9 mouse cellular contexts compared by ENCODE assay signal in the genomic region with DNA sequence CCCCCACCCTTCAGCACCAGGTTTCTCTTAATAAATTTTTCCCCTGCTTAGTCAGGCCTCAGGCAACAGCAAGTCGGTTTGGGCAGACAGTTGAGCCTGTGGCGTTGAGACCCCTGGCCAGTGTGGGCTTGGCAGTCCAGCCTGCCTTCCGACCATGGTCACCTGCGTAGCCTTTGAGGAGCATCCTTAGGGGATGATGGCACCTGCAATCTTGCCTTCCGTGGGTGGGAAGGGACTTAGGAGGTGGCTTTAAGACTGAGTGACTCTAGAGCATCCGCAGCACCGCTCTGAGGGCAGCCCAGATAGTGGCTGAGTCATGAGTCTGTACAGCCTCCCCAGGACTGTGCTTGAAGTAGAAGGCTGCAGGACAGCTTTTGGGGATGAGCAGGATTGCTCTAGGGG. TPM values are rescaled to one million over a fixed set of nuclear protein-coding genes. Genes with fewer than 3 reads are reported as not detected.
DNase-seq lines count a peak whose midpoint lies in the region; ATAC-seq and TF ChIP-seq lines count a peak whose summit lies in the region.
"Had no signal": no experiment of that assay in that cellular context is flagged by ENCODE, and none has a peak within 500 bp of the region (broad histone marks: within the 10 kb centered on the region; RNA-seq: fewer than 3 reads in every experiment).

No protein-coding gene starts in this region.

- 21% methylated on average over 7 of the region's 7 CpGs for WGBS in kidney, adult 2 months
- 11% methylated on average over 7 of the region's 7 CpGs for WGBS in embryonic facial prominence, embryonic 11.5 days
- 17% methylated on average over 7 of the region's 7 CpGs for WGBS in intestine, postnatal 0 days

- 0 out of 2 replicates have a peak, but pooled peaks cover 4% of the 10 kb centered on the region for H3K4me1 ChIP-seq in kidney, adult 2 months (ENCODE audit: control insufficient read depth, insufficient read depth, low read length)
- no peaks in the 10 kb centered on the region for H3K4me1 ChIP-seq in embryonic facial prominence, embryonic 11.5 days (ENCODE audit: control insufficient read depth, insufficient read depth, low read length)
- 0 out of 2 replicates have a peak, but pooled peaks cover 6% of the 10 kb centered on the region for H3K4me1 ChIP-seq in intestine, postnatal 0 days (replicated peaks; ENCODE audit: control insufficient read depth, insufficient read depth, low read length)

- DNase-seq in kidney, adult 2 months, result no peak
- no peak for DNase-seq in kidney, adult 9 months
- DNase-seq in ES-CJ7 (ENCODE audit: low read depth, low spot score), result peak; percentile 14
- no peak for DNase-seq in embryonic facial prominence, embryonic 11.5 days (ENCODE audit: low spot score)
- no peak for DNase-seq in gastrocnemius, adult 8-10 months (ENCODE audit: low spot score in 2 of 2)
- no peak for DNase-seq in frontal cortex, postnatal 14 days (ENCODE audit: low spot score in 2 of 2)

- no peak for TF ChIP-seq POLR2A in kidney, adult 2 months (IDR thresholded peaks at IDR 0.05; ENCODE audit: low read depth, low read length)

- no peaks in the 10 kb centered on the region for H3K27me3 ChIP-seq in kidney, adult 2 months (replicated peaks; ENCODE audit: control insufficient read depth, insufficient read depth, low read length)
- H3K27me3 ChIP-seq in embryonic facial prominence, embryonic 11.5 days (ENCODE audit: control insufficient read depth, insufficient read depth, low read length), result no peaks in the 10 kb centered on the region
- peaks cover 15% of the 10 kb centered on the region for H3K27me3 ChIP-seq in intestine, postnatal 0 days (replicated peaks; ENCODE audit: control insufficient read depth, insufficient read depth, low read length)

- no peak overlapping the region for H3K27ac ChIP-seq in kidney, adult 2 months (ENCODE audit: insufficient read depth, low read depth, low read length)
- H3K27ac ChIP-seq in embryonic facial prominence, embryonic 11.5 days (replicated peaks; ENCODE audit: low read depth, low read length), result no peak overlapping the region
- no peak overlapping the region for H3K27ac ChIP-seq in intestine, postnatal 0 days (ENCODE audit: low read depth, low read length)

- no peaks in the 10 kb centered on the region for H3K36me3 ChIP-seq in kidney, adult 2 months (ENCODE audit: control insufficient read depth, insufficient read depth, low read length)
- H3K36me3 ChIP-seq in embryonic facial prominence, embryonic 11.5 days (replicated peaks; ENCODE audit: control insufficient read depth, insufficient read depth, low read depth, low read length), result no peaks in the 10 kb centered on the region; the same call in 1 of the 2 replicates
- H3K36me3 ChIP-seq in intestine, postnatal 0 days (ENCODE audit: control insufficient read depth, insufficient read depth), result no peaks in the 10 kb centered on the region

- TF ChIP-seq CTCF in kidney, adult 2 months (conservative IDR thresholded peaks at IDR 0.05; ENCODE audit: insufficient read depth, insufficient read length, low read depth, low read length), result no peak
- no peak for TF ChIP-seq CTCF in intestine, postnatal 0 days (IDR thresholded peaks at IDR 0.05; ENCODE audit: low read depth)

- no peaks in the 10 kb centered on the region for H3K9me3 ChIP-seq in embryonic facial prominence, embryonic 11.5 days (replicated peaks; ENCODE audit: control insufficient read depth, low read length)
- no peaks in the 10 kb centered on the region for H3K9me3 ChIP-seq in intestine, postnatal 0 days (ENCODE audit: control insufficient read depth)

- H3K9ac ChIP-seq in embryonic facial prominence, embryonic 11.5 days (replicated peaks; ENCODE audit: low read length), result peak overlapping the region; percentile 87
- peak overlapping the region; percentile 71 for H3K9ac ChIP-seq in intestine, postnatal 0 days (ENCODE audit: low read depth, low read length)

- ATAC-seq in embryonic facial prominence, embryonic 11.5 days (replicated peaks; ENCODE audit: insufficient number of reproducible peaks, low FRiP score, low TSS enrichment, low read depth), result peak; percentile 5; the same call in 1 of the 2 replicates
- 0 out of 2 replicates have a peak, but pooled peaks have one; percentile 3 for ATAC-seq in intestine, postnatal 0 days
- peak; percentile 11 for ATAC-seq in monocyte, adult 5-6 weeks (replicated peaks; ENCODE audit: insufficient number of reproducible peaks, low FRiP score, low TSS enrichment, poor library complexity, severe bottlenecking)

- peak overlapping the region; percentile 75 for H3K4me3 ChIP-seq in kidney, adult 2 months (ENCODE audit: insufficient read depth, low read depth, low read length)
- H3K4me3 ChIP-seq in embryonic facial prominence, embryonic 11.5 days (ENCODE audit: low read depth, low read length), result peak overlapping the region; percentile 62
- H3K4me3 ChIP-seq in intestine, postnatal 0 days (ENCODE audit: low read depth, low read length), result peak overlapping the region; percentile 65

- peak overlapping the region; percentile 91 for H3K4me2 ChIP-seq in embryonic facial prominence, embryonic 11.5 days (ENCODE audit: low read depth, low read length)
- H3K4me2 ChIP-seq in intestine, postnatal 0 days (replicated peaks; ENCODE audit: low read depth), result peak overlapping the region; percentile 96

RNA-seq across cellular contexts. Expression of gene Tcea2, which starts 0.6 kb away (rescaled TPM):
- polyA plus RNA-seq in kidney, adult 2 months (2012; rRNA removed), result 19.2 and 19.5 TPM in 2 replicates
- 21.8 and 22.5 TPM in 2 replicates for polyA plus RNA-seq in embryonic facial prominence, embryonic 11.5 days (2014; fragmentation: Nextera tagmentation; extraction: Ambion mirVana)
- 6.8 and 8.0 TPM in 2 replicates for polyA plus RNA-seq in intestine, postnatal 0 days (2015; fragmentation: Nextera tagmentation; extraction: Ambion mirVana)
- 3.8 to 20.0 TPM (median 10.0 TPM) in 3 replicates for total RNA-seq in monocyte, adult 5-6 weeks (2017)
- 1 to 10 TPM; 6.7 to 8.4 (median 7.3) TPM for total RNA-seq in gastrocnemius, adult 8-10 months (2022)

RNA-seq across cellular contexts. Expression of gene Sox18, which starts 9.3 kb away (rescaled TPM):
- 53.9 and 59.0 TPM in 2 replicates for polyA plus RNA-seq in kidney, adult 2 months (2012; rRNA removed)
- 15.9 and 20.4 TPM in 2 replicates for polyA plus RNA-seq in embryonic facial prominence, embryonic 11.5 days (2014; fragmentation: Nextera tagmentation; extraction: Ambion mirVana)
- 24.7 and 28.5 TPM in 2 replicates for polyA plus RNA-seq in intestine, postnatal 0 days (2015; fragmentation: Nextera tagmentation; extraction: Ambion mirVana)
- not detected in 3 replicates for total RNA-seq in monocyte, adult 5-6 weeks (2017)
- total RNA-seq in gastrocnemius, adult 8-10 months (2022), result 10 to 100 TPM in 2 of 4 experiments, 1 to 10 TPM in 2; 3.9 to 13.4 (median 7.1) TPM

RNA-seq across cellular contexts. Expression of gene Rgs19, which starts 13.1 kb away (rescaled TPM):
- 21.5 and 24.0 TPM in 2 replicates for polyA plus RNA-seq in kidney, adult 2 months (2012; rRNA removed)
- 74.3 and 83.0 TPM in 2 replicates for polyA plus RNA-seq in embryonic facial prominence, embryonic 11.5 days (2014; fragmentation: Nextera tagmentation; extraction: Ambion mirVana)
- 11.3 and 12.7 TPM in 2 replicates for polyA plus RNA-seq in intestine, postnatal 0 days (2015; fragmentation: Nextera tagmentation; extraction: Ambion mirVana)
- total RNA-seq in monocyte, adult 5-6 weeks (2017), result 102 to 134 TPM (median 128 TPM) in 3 replicates
- 1 to 10 TPM; 1.5 to 5.2 (median 3.6) TPM for total RNA-seq in gastrocnemius, adult 8-10 months (2022)

RNA-seq across cellular contexts. Expression of gene Lkaaear1, which starts 17.5 kb away (rescaled TPM):
- not detected in 2 replicates for polyA plus RNA-seq in kidney, adult 2 months (2012; rRNA removed)
- not detected in 2 replicates for polyA plus RNA-seq in embryonic facial prominence, embryonic 11.5 days (2014; fragmentation: Nextera tagmentation; extraction: Ambion mirVana)
- not detected in 2 replicates for polyA plus RNA-seq in intestine, postnatal 0 days (2015; fragmentation: Nextera tagmentation; extraction: Ambion mirVana)
- not detected in 3 replicates for total RNA-seq in monocyte, adult 5-6 weeks (2017)
- total RNA-seq in gastrocnemius, adult 8-10 months (2022), result not detected

RNA-seq across cellular contexts. Expression of gene Gm29797, which starts 23.9 kb away (rescaled TPM):
- 0.11 TPM in 1 of 2 replicates, not detected in the other for polyA plus RNA-seq in kidney, adult 2 months (2012; rRNA removed)
- 0.29 and 0.39 TPM in 2 replicates for polyA plus RNA-seq in embryonic facial prominence, embryonic 11.5 days (2014; fragmentation: Nextera tagmentation; extraction: Ambion mirVana)
- 0.26 and 0.55 TPM in 2 replicates for polyA plus RNA-seq in intestine, postnatal 0 days (2015; fragmentation: Nextera tagmentation; extraction: Ambion mirVana)
- not detected in 3 replicates for total RNA-seq in monocyte, adult 5-6 weeks (2017)
- total RNA-seq in gastrocnemius, adult 8-10 months (2022), result not detected
- polyA plus RNA-seq: gonadal fat pad, adult 2 months had no signal
